Mouse (Mus musculus) midbrain, postnatal 0 days (tissue): ENCODE data around the gene Meis1. TPM values are rescaled to one million over a fixed set of nuclear protein-coding genes. Genes with fewer than 3 reads are reported as not detected.
A peak's percentile ranks its signal among the peaks of the same experiment; 100 is the strongest.

Experiments
- ATAC-seq: fragments of 200-750 bp; cut with Nextera tagmentation; 2 replicates; pipeline ENCODE4 v1.8.0; 2017; ENCODE audit warnings: moderate number of reproducible peaks, mild to moderate bottlenecking, moderate TSS enrichment, moderate library complexity; ENCODE audit not compliant: low FRiP score
- DNase-seq: peaks from one replicate; pipeline ENCODE4 v3.0.0-alpha.2; 2015; ENCODE audit warnings: low spot score
- H3K27ac ChIP-seq: fragments of 300-500 bp; sonication (generic); 2 replicates; pipeline ENCODE4 v1.5.1; 2014; ENCODE audit warnings: low read depth, mild to moderate bottlenecking, low read length, mixed read lengths
- H3K27me3 ChIP-seq: fragments of 300-500 bp; sonication (generic); 2 replicates; pipeline ENCODE4 v1.6.1; 2014; ENCODE audit warnings: low read length, control low read depth, mixed read lengths; ENCODE audit not compliant: insufficient read depth
- H3K36me3 ChIP-seq: fragments of 300-500 bp; sonication (generic); 2 replicates; pipeline ENCODE4 v1.6.1; 2014; ENCODE audit warnings: low read length, control low read depth, mixed read lengths; ENCODE audit not compliant: insufficient read depth
- H3K4me1 ChIP-seq: fragments of 300-500 bp; sonication (generic); 2 replicates; pipeline ENCODE4 v1.6.1; 2014; ENCODE audit warnings: mild to moderate bottlenecking, control low read depth, antibody characterized with exemption, low read length, mixed read lengths; ENCODE audit not compliant: insufficient read depth
- H3K4me2 ChIP-seq: fragments of 300-500 bp; sonication (generic); 2 replicates; pipeline ENCODE4 v1.6.1; 2014; ENCODE audit warnings: low read depth, mild to moderate bottlenecking, low read length, mixed read lengths; ENCODE audit not compliant: poor library complexity, severe bottlenecking
- H3K4me3 ChIP-seq: fragments of 300-500 bp; sonication (generic); 2 replicates; pipeline ENCODE4 v1.5.1; 2014; ENCODE audit warnings: low read depth, mild to moderate bottlenecking, low read length, moderate library complexity
- H3K9ac ChIP-seq: fragments of 300-500 bp; sonication (generic); replicated peaks from 2 replicates; pipeline ENCODE4 v1.6.1; 2014; ENCODE audit warnings: mild to moderate bottlenecking, low read length, moderate library complexity, mixed read lengths; ENCODE audit not compliant: poor library complexity, severe bottlenecking
- H3K9me3 ChIP-seq: fragments of 300-500 bp; sonication (generic); 2 replicates; pipeline ENCODE4 v1.6.1; 2016; ENCODE audit warnings: low read length, control low read depth
- CTCF ChIP-seq: IDR thresholded peaks from 2 replicates; pipeline ENCODE4 v1.5.1; 2016; ENCODE audit warnings: antibody characterized with exemption, mild to moderate bottlenecking
- WGBS: fragments of 180-500 bp; shearing (Covaris S2); extraction: QIAGEN DNeasy Blood & Tissue Kit; methylation state at CpG from one replicate; pipeline ENCODE4 v1.1.7; 2014; 5-methylcytosine and 5-hydroxymethylcytosine counted together
- polyA plus RNA-seq: library from polyadenylated mRNA; unstranded; fragments of >200 nt; fragmentation: Nextera tagmentation; extraction: Ambion mirVana; gene quantifications from 2 replicates; pipeline ENCODE4 v1.2.1, GENCODE M21; 2015
- total RNA-seq: library from RNA; depleted of rRNA; stranded (reverse); fragments of >200 nt; gene quantifications from 2 replicates; pipeline ENCODE4 v1.2.3, GENCODE M21; 2014

Meis1 gene
- total and polyA plus RNA-seq, 2 experiments from 2014 or later, result 16.1 to 40.1 TPM

- H3K27ac ChIP-seq, result no peak overlapping the region
- 30% methylated on average over 2 of the region's 2 CpGs for WGBS
- DNase-seq, result no peak
- H3K9me3 ChIP-seq, result no peaks in the 10 kb centered on the region
- peak overlapping the region; percentile 68; the same call in 1 of the 2 replicates for H3K4me3 ChIP-seq
- H3K36me3 ChIP-seq, result no peaks in the 10 kb centered on the region
- no peak for TF ChIP-seq CTCF
- peaks cover 3% of the 10 kb centered on the region; the same call in 1 of the 2 replicates for H3K27me3 ChIP-seq
- H3K4me1 ChIP-seq, result no peaks in the 10 kb centered on the region
- H3K9ac ChIP-seq, result no peak overlapping the region
- H3K4me2 ChIP-seq, result peak overlapping the region; percentile 98
- ATAC-seq, result no peak
These were observed 6.2 kb downstream of the Meis1 start for GRCm38 (mm10) chr11:19012463-19013115.

- no peak overlapping the region for H3K9ac ChIP-seq
- H3K4me2 ChIP-seq, result peak overlapping the region; percentile 7; the same call in 1 of the 2 replicates
- H3K27ac ChIP-seq, result no peak overlapping the region
These were observed 6.8 kb downstream of the Meis1 start for GRCm38 (mm10) chr11:19012001-19012400.

GRCm38 (mm10) chr11:19011108-19011805 is 7.5 kb downstream of the Meis1 start:
- H3K27ac ChIP-seq, result no peak overlapping the region

More at GRCm38 (mm10) chr11:19012001-19012400, 6.8 kb downstream of the Meis1 start:
- Histone ChIP-seq H3K4me3 (no peak overlapping the region), H3K4me1 (no peaks in the 10 kb centered on the region), H3K36me3 (no peaks in the 10 kb centered on the region), H3K9me3 (no peaks in the 10 kb centered on the region), H3K27me3 (peaks cover 3% of the 10 kb centered on the region; the same call in 1 of the 2 replicates)
- WGBS, result 53% methylated on average over 2 of the region's 2 CpGs
- ATAC-seq (no peak), DNase-seq (no peak)
- TF ChIP-seq CTCF, result no peak

GRCm38 (mm10) chr11:19010396-19010811 is 8.4 kb downstream of the Meis1 start:
- Histone ChIP-seq H3K4me3 (no peak overlapping the region), H3K27me3 (no peaks in the 10 kb centered on the region), H3K9me3 (no peaks in the 10 kb centered on the region), H3K4me2 (peak overlapping the region; percentile 35), H3K9ac (no peak overlapping the region), H3K27ac (no peak overlapping the region), H3K4me1 (no peaks in the 10 kb centered on the region), H3K36me3 (no peaks in the 10 kb centered on the region)
- 30% methylated on average over 14 of the region's 14 CpGs for WGBS
- no peak for TF ChIP-seq CTCF
- ATAC-seq, result no peak
- no peak for DNase-seq

More at GRCm38 (mm10) chr11:19011108-19011805, 7.5 kb downstream of the Meis1 start:
- no peak overlapping the region for H3K9ac ChIP-seq
- no peaks in the 10 kb centered on the region for H3K4me1 ChIP-seq
- no peak overlapping the region; the same call in 1 of the 2 replicates for H3K4me3 ChIP-seq
- no peaks in the 10 kb centered on the region for H3K36me3 ChIP-seq
- H3K9me3 ChIP-seq, result no peaks in the 10 kb centered on the region
- ATAC-seq, result no peak
- DNase-seq, result no peak
- no peak for TF ChIP-seq CTCF
- 41% methylated on average over 9 of the region's 9 CpGs for WGBS
- H3K4me2 ChIP-seq, result peak overlapping the region; percentile 35
- no peaks in the 10 kb centered on the region for H3K27me3 ChIP-seq

- no peaks in the 10 kb centered on the region for H3K4me1 ChIP-seq
- no peak for DNase-seq
- WGBS, result 42% methylated on average over 17 of the region's 17 CpGs
These were observed 9.0 kb downstream of the Meis1 start for GRCm38 (mm10) chr11:19009536-19010395.

More at GRCm38 (mm10) chr11:19009536-19010395, 9.0 kb downstream of the Meis1 start:
- ATAC-seq, result no peak
- no peak overlapping the region for H3K9ac ChIP-seq
- H3K4me2 ChIP-seq, result peak overlapping the region; percentile 35
- 0 out of 2 replicates have a peak, but pooled peaks have one; percentile 2 for TF ChIP-seq CTCF
- H3K27ac ChIP-seq, result no peak overlapping the region
- no peaks in the 10 kb centered on the region for H3K27me3 ChIP-seq
- H3K9me3 ChIP-seq, result no peaks in the 10 kb centered on the region
- no peaks in the 10 kb centered on the region for H3K36me3 ChIP-seq
- H3K4me3 ChIP-seq, result 0 out of 2 replicates have a peak overlapping the region, but pooled peaks have one; percentile 5
